Mouse (Mus musculus) lung, embryonic 15.5 days (tissue): ENCODE results near the gene Cdc7. TPM values are rescaled to one million over a fixed set of nuclear protein-coding genes. Genes with fewer than 3 reads are reported as not detected.

Experiments used
- ATAC-seq: fragments of 200-750 bp; cut with Nextera tagmentation; 2 replicates; pipeline ENCODE4 v1.8.0; 2017; ENCODE audit warnings: moderate number of reproducible peaks, borderline replicate concordance; ENCODE audit not compliant: low FRiP score, low TSS enrichment; ENCODE audit errors: extremely low read depth
- H3K27ac ChIP-seq: fragments of 300-500 bp; sonication (generic); 2 replicates; pipeline ENCODE4 v1.5.1; 2015; ENCODE audit warnings: moderate library complexity, mild to moderate bottlenecking, inconsistent platforms
- H3K27me3 ChIP-seq: fragments of 300-500 bp; sonication (generic); 2 replicates; pipeline ENCODE4 v1.6.1; 2015; ENCODE audit warnings: inconsistent platforms
- H3K36me3 ChIP-seq: fragments of 300-500 bp; sonication (generic); 2 replicates; pipeline ENCODE4 v1.6.1; 2015; ENCODE audit warnings: inconsistent platforms
- H3K4me1 ChIP-seq: fragments of 300-500 bp; sonication (generic); 2 replicates; pipeline ENCODE4 v1.6.1; 2015; ENCODE audit warnings: inconsistent platforms
- H3K4me2 ChIP-seq: fragments of 300-500 bp; sonication (generic); 2 replicates; pipeline ENCODE4 v1.6.1; 2015; ENCODE audit warnings: inconsistent platforms, mild to moderate bottlenecking, moderate library complexity
- H3K4me3 ChIP-seq: fragments of 300-500 bp; sonication (generic); 2 replicates; pipeline ENCODE4 v1.5.1; 2015; ENCODE audit warnings: mild to moderate bottlenecking, inconsistent platforms
- H3K9ac ChIP-seq: fragments of 300-500 bp; sonication (generic); 2 replicates; pipeline ENCODE4 v1.6.1; 2015; ENCODE audit warnings: inconsistent platforms
- H3K9me3 ChIP-seq: fragments of 300-500 bp; sonication (generic); 2 replicates; pipeline ENCODE4 v1.6.1; 2016; ENCODE audit warnings: inconsistent platforms
- WGBS: fragments of 180-500 bp; shearing (Covaris S2); methylation state at CpG from one replicate; pipeline ENCODE4 v1.1.7; 2015; 5-methylcytosine and 5-hydroxymethylcytosine counted together
- polyA plus RNA-seq: library from polyadenylated mRNA; unstranded; fragments of >200 nt; fragmentation: Nextera tagmentation; extraction: Ambion mirVana; gene quantifications from 2 replicates; pipeline ENCODE4 v1.2.1, GENCODE M21; 2015

Cdc7 gene
- polyA plus RNA-seq, 1 experiment from 2014 or later: 49.5 TPM

DNA sequence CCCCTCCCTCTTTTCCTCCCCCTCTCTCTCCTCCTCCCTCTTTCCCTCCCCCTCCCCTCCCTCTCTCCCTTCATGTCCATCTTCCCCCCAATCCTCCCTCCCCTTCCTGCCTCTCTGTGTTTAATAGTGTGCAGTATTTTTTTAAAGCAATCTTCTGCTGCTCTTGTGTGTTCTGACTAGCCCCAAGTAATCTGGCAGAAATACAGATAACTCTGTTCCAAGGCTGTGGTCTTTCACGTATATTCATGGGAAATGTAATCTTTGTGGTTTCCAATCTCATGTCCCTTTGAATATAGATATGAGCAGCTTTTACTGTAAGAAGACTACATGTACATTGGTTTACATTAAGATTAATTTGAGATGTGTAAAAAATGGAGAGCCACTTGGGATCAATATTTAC lies 64.4 kb downstream of the Cdc7 start:
- 8% methylated on average over 1 of the region's 1 CpGs for WGBS
- Histone ChIP-seq H3K4me2 (no peak overlapping the region), H3K9me3 (no peaks in the 10 kb centered on the region), H3K9ac (no peak overlapping the region), H3K4me3 (no peak overlapping the region), H3K4me1 (peaks cover 46% of the 10 kb centered on the region), H3K27ac (peak overlapping the region; percentile 60; the same call in 1 of the 2 replicates), H3K27me3 (no peaks in the 10 kb centered on the region), H3K36me3 (no peaks in the 10 kb centered on the region)
- ATAC-seq: 0 out of 2 replicates have a peak, but pooled peaks have one; percentile 49

DNA sequence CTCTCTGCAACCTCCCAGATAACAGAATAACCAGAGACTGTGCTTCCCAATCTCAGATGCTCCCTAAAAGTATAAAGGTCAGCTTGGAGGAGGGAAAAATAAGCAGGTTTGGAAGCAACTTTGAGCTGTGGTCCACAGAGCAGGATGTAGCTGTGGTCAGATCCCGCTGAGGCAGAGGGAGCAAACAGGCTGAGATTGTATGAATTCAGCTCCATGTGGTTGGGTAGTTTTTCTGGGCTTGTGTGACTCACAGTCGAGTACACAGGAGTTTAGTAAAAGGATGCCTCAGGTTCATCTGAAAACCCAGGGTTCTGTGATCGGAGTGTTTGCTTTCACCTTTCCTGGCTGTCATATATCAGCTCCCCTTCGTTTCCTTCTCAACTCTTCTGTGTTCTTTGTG lies 65.7 kb downstream of the Cdc7 start:
- Histone ChIP-seq H3K4me2 (no peak overlapping the region), H3K27me3 (no peaks in the 10 kb centered on the region), H3K9ac (no peak overlapping the region), H3K4me1 (peaks cover 41% of the 10 kb centered on the region), H3K27ac (no peak overlapping the region), H3K4me3 (no peak overlapping the region), H3K9me3 (no peaks in the 10 kb centered on the region), H3K36me3 (no peaks in the 10 kb centered on the region)
- ATAC-seq: no peak
- WGBS: 52% methylated on average over 4 of the region's 4 CpGs

DNA sequence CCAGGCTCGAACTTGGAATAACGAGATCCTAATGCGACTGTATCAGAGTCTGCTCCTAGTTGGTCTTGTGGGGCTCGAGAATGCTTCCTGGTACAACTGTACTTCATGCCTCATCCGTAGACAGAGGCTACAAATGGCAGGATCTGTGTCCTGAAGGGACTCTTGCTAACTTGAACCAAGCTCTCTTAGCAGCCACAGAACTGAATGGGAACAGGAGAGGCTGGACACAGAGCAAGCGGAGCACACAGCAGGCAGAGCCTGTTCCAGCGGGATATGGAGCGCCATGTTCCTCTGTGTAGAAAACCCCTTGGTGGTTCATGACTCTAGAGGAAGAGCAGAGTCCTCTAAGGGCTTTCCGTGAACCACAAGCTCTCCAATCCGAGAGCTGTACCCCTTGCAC lies 66.7 kb downstream of the Cdc7 start:
- H3K4me3 ChIP-seq: no peak overlapping the region
- no peak overlapping the region for H3K4me2 ChIP-seq
- no peaks in the 10 kb centered on the region for H3K27me3 ChIP-seq
- H3K36me3 ChIP-seq: no peaks in the 10 kb centered on the region
- no peak for ATAC-seq
- H3K9me3 ChIP-seq: no peaks in the 10 kb centered on the region
- H3K27ac ChIP-seq: no peak overlapping the region
- 94% methylated on average over 10 of the region's 10 CpGs for WGBS
- H3K4me1 ChIP-seq: peaks cover 41% of the 10 kb centered on the region
- H3K9ac ChIP-seq: no peak overlapping the region

Other genes starting within 250 kb of the Cdc7 start
- gene Hfm1, start 38.0 kb upstream of the Cdc7 start, polyA plus RNA-seq: 0.60 and 0.90 TPM in 2 replicates